Mouse (Mus musculus) right cerebral cortex, postnatal 14 days (tissue): ENCODE data around the gene Cdh4.

Experiments
- DNase-seq: peaks from one replicate; pipeline ENCODE4 v3.0.0; 2022

Cdh4 gene

GRCm38 (mm10) chr2:179442191-179442540 is at the start of gene Cdh4:
TSS of gene Cdh4 (plus strand) at chr2:179442431.
- DNase-seq, result peak; percentile 61

- DNase-seq, result no peak
Observed at GRCm38 (mm10) chr2:179395442-179395841, 46.8 kb upstream of the Cdh4 start.

DNA sequence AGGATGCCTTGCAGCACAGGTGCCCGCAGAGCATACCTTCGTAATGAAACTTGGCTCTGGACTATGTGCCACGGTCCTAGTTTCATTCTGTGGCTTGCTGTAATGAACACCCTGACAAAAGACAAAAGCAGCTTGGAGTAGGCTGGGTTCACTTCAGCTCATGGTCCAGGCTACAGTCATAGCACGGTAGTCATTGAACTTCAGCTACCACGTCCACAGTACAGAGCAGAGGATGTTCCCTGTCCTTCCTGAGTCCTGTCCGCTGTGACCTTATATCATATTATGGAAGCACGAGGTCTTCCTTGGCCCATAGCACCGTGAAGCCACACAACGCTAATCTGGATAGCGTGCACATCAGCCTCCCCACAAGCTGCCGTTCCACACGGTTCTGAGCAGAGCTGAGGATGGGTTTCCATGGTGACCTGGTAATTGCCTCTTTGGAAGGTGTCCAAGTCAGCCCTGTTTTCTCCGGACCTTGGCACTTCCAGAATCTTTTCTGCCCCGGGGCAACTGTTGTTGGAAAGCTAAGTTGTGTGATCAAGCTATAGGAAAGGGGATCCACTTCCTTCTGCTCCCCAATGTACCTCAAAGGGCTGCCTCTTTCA is 42.5 kb upstream of the Cdh4 start:
- DNase-seq, result peak; percentile 26

- no peak for DNase-seq
Observed at GRCm38 (mm10) chr2:179410866-179411561, 31.2 kb upstream of the Cdh4 start.

DNA sequence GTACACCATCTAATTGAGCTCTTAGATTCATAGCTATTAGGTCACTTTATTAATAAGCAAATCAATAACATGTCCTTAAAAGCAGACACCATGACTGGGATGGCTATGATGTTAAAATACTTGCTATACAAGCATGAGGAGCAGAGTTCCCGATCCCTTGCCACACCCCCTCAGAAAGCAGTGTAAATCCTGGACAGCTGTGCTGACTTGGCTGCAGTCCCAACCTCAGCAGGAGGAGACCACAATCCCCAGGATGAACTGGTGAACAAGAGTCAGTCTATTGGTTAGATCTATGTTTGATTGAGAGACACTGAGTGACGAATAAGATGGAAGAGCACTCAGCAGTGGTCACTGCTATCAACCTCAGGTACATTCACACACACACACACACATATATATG is 29.3 kb upstream of the Cdh4 start:
- DNase-seq, result no peak

GRCm38 (mm10) chr2:179414253-179414652 is 28.0 kb upstream of the Cdh4 start:
- DNase-seq, result no peak

DNA sequence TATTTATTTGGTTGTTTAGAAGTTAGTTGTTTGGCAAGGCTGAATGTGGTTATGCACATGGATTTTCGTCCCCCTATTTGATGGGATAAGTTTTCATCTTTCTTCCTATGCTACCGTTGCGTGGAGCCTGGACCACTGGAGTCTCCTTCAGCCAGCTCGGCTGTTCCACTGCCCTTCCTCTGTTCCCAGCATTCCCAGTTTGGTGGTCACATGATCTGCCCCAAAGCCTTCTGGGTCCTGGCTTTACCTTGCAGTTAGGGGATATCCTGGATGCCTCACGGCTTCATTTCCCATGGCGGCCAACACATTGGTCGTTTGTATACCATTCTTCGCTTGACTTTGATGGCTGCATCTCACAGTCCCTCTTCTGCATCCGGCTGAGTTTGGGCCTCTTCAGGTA is 27.5 kb upstream of the Cdh4 start:
- no peak for DNase-seq

DNA sequence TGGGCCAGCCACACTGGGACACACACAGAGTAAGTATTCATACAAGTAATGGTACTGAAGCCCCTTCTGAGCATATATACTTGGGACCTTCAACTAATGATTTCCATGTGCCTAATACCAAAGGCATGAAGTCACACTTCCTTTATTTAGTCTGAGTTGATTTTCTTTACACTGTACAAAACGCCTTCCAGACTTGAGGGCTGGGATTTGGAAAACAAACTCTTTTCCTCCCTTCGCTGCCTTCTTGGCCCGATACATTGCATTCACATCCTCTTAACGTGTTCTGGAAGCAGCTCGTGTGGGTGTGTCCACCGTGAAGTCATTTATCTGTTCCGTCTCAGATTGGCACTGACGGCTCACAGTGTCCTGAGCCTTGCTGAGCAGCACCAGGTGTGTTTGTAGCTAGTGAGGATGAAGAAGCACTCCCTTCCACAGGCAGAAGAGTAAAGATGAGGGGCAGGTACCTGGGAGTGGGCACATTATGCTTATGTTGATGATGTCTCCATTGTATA is 26.3 kb upstream of the Cdh4 start:
- DNase-seq, result no peak

- DNase-seq, result peak; percentile 19
Observed at GRCm38 (mm10) chr2:179416587-179417227, 25.5 kb upstream of the Cdh4 start.

DNA sequence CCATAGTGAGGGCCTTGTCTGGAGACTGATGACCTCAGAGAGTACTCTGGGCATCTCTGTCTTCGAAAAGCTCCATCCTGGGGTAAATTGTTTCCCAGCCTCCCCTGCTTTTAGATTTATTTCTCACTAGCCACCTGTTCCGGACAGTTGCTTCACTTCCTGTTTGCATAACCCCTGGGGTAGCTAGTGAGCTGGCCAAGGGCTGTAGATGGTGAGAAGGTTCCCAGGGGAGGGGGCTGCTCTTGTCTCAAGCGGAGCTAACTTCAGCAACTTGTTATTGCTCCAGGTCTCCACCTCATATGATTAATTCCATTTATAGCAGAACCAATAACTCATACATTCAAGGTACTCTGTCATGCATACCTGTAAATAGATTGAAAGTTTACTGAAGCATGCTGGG is 16.6 kb upstream of the Cdh4 start:
- no peak for DNase-seq

GRCm38 (mm10) chr2:179428889-179429288 is 13.3 kb upstream of the Cdh4 start:
- no peak for DNase-seq

GRCm38 (mm10) chr2:179440161-179440560 is 2.1 kb upstream of the Cdh4 start:
- DNase-seq, result peak; percentile 23

DNA sequence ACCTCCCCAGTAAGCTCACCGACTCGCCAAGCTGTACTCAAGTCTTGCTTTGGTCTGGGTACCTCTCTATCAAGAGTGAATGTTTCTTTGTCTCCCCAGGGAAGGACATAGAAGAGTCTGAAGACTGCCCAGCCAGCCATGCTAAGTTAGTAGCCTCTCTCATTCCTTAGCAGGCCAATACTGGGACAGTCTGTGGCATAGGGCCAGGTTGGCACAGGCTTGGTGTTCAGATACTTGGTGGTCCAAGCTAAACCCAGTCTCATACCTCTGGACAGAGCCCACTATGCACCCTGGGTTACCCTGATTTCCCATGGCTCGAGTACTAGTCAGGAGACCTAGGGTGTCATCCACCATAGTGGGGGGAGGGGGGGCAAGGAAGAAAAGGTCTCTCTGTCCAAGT is 1.1 kb upstream of the Cdh4 start:
- no peak for DNase-seq

DNA sequence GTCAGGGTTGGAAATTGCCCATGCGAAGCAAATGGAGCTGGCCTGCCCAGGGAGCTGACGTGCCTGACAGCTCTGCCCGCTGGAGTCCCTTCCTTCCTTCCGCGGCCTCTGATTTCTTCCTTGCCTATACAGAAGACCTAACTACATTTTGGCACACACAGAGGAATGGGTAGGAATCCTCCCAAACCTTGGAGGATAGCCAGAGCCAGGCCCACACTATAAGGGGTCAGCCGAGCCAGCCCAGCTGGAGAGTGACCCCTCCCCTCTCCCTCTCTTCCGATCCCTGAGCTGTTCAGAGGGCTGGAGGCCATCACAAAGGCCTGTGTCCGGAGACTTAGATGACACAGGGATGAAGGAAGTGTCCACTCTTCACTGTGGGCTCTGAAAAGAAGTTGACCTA is 514 bp upstream of the Cdh4 start:
- DNase-seq, result no peak

DNA sequence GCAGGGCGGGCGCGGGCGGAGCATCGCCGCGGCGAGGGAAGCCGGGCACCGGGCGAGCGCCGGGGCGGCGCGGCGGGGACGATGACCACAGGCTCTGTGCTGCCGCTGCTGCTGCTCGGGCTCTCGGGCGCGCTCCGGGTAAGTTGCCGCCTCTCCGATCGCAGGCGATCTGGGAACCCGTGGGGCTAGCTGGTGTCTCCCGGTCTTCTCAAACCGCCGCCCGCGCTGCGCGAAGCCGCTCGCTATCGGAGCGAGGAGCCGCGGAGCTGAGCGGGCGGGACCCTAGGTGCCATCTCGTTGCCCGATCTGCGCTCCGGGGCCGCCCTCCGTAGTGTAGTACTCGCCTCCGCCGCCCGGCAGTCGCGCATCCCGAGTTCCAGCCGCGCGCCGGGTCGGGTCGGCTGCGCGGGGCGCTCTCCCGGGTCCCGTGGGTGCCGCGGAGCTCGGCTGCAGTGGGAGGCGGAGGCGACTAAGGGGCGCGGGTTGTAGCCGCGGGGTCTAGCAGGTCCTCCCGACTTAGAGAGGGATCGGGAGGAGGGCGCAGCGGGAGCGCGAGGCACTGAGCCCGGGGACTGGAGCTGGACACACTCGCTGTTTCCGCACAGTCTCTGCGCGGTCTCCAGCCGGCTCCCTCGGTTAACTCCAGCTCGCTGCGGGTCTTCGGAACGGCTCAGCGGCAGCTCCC is 452 bp downstream of the Cdh4 start:
- peak; percentile 53 for DNase-seq

- peak; percentile 53 for DNase-seq
Observed at GRCm38 (mm10) chr2:179443226-179443815, 1.1 kb downstream of the Cdh4 start.

DNA sequence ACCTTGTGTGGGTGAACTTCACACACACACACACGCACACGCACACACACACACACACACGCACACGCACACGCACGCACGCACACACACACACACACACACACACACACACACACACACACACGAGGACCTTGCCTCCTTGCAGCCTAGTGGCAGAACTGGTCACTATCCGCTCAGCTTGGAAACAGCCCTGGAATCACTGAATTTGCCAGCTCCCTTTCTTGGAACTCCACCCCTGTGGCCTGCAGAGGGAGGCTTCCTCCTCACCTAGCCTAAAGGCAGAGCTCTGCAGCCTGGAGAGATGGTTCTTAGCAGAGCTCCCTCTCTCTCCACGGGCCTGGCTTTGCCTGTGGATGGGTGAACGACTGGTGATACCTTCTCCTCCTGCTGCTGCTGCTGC is 1.7 kb downstream of the Cdh4 start:
- DNase-seq, result no peak

GRCm38 (mm10) chr2:179448256-179448655 is 6.0 kb downstream of the Cdh4 start:
- DNase-seq, result no peak

- no peak for DNase-seq
Observed at GRCm38 (mm10) chr2:179449018-179449417, 6.8 kb downstream of the Cdh4 start.

- DNase-seq, result no peak
Observed at GRCm38 (mm10) chr2:179459196-179459595, 17.0 kb downstream of the Cdh4 start.

GRCm38 (mm10) chr2:179459606-179460005 is 17.4 kb downstream of the Cdh4 start:
- no peak for DNase-seq

GRCm38 (mm10) chr2:179463514-179463913 is 21.3 kb downstream of the Cdh4 start:
- DNase-seq, result no peak

DNA sequence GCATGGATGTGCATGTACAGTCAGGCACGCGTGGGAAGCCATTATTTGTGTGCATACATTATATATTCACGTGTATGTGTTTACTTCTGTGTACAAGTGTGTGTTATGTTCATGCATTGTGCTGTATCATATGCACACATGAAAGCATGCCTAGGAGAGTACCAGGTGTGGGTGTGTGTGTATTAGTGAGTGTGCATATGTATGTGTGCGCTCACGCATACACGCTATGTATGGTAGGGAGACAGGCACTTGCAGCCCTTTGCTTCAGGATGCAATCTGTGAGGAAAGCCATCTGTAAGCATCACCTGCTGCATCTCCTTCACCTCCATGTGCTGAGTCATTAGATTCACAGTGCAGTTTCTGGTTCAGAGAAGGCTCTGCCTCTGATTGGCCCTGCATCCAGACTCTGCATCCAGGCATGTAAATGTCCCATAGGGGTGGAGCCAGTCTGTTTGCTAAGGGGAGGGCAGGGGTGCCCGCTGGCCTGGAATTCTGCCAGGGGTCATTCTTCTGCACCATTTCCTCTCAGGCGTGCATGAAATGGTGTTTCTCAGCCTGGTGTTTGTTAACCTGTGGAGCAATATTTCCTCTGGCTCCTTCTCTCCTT is 25.7 kb downstream of the Cdh4 start:
- no peak for DNase-seq
